Mouse (Mus musculus) erythroblast, embryonic 14.5 days (primary cell): Measurements from ENCODE around the gene 1810013L24Rik.

ENCODE experiments used
- GATA1 ChIP-seq: IDR thresholded peaks from 2 replicates; pipeline ENCODE4 v1.6.1; 2012; ENCODE audit warnings: low read length, inconsistent platforms, mixed read lengths
- TAL1 ChIP-seq: IDR thresholded peaks from 3 replicates; pipeline ENCODE4 v1.6.1; 2012; ENCODE audit warnings: low read length, inconsistent platforms, mixed read lengths

GRCm38 (mm10) chr16:8794952-8795351, 34.9 kb upstream of the 1810013L24Rik start:
- TF ChIP-seq GATA1 (no peak), TAL1 (no peak)
